Mouse (Mus musculus) thymus, adult 2 months (tissue): ENCODE results near the gene Notch4. TPM values are rescaled to one million over a fixed set of nuclear protein-coding genes. Genes with fewer than 3 reads are reported as not detected.

Experiments
- DNase-seq: peaks from one replicate; pipeline ENCODE4 v3.0.0; 2021
- H3K27ac ChIP-seq: fragments of 200-500 bp; 2 replicates; pipeline ENCODE4 v1.5.1; 2012; ENCODE audit warnings: low read length, control low read depth; ENCODE audit not compliant: control insufficient read depth, insufficient read depth
- H3K27me3 ChIP-seq: fragments of 200-500 bp; 2 replicates; pipeline ENCODE4 v1.6.1; 2012; ENCODE audit warnings: mild to moderate bottlenecking, low read length, moderate library complexity, mixed read lengths; ENCODE audit not compliant: control insufficient read depth, insufficient read depth
- H3K36me3 ChIP-seq: fragments of 200-500 bp; 2 replicates; pipeline ENCODE4 v1.6.1; 2012; ENCODE audit warnings: mild to moderate bottlenecking, low read length, moderate library complexity; ENCODE audit not compliant: control insufficient read depth, insufficient read depth
- H3K4me1 ChIP-seq: fragments of 200-500 bp; replicated peaks from 2 replicates; pipeline ENCODE4 v1.6.1; 2012; ENCODE audit warnings: low read length; ENCODE audit not compliant: control insufficient read depth, insufficient read depth
- H3K4me3 ChIP-seq: fragments of 200-500 bp; 2 replicates; pipeline ENCODE4 v1.5.1; 2012; ENCODE audit warnings: mild to moderate bottlenecking, low read length, control low read depth, moderate library complexity; ENCODE audit not compliant: control insufficient read depth, insufficient read depth
- CTCF ChIP-seq: fragments of 200-500 bp; IDR thresholded peaks from 2 replicates; pipeline ENCODE4 v1.5.1; 2012; ENCODE audit warnings: mild to moderate bottlenecking, control low read depth, low read length, moderate library complexity, borderline replicate concordance; ENCODE audit not compliant: control insufficient read depth, poor library complexity, insufficient read depth; ENCODE audit errors: extremely low read depth
- POLR2A ChIP-seq: fragments of 200-500 bp; IDR thresholded peaks from 2 replicates; pipeline ENCODE4 v1.6.1; 2012; ENCODE audit warnings: mild to moderate bottlenecking, low read length, control low read depth, moderate library complexity; ENCODE audit not compliant: control insufficient read depth, poor library complexity, insufficient read depth; ENCODE audit errors: extremely low read depth
- WGBS: fragments of 180-500 bp; shearing (Covaris S2); methylation state at CpG from one replicate; pipeline ENCODE4 v1.1.7; 2018; 5-methylcytosine and 5-hydroxymethylcytosine counted together
- polyA plus RNA-seq: library from polyadenylated mRNA; depleted of rRNA; stranded (reverse); fragments of >200 nt; gene quantifications from 2 replicates; pipeline ENCODE4 v1.2.3, GENCODE M21; 2012

Gene Notch4
- polyA plus RNA-seq, 1 experiment, result 6.1 TPM

GRCm38 (mm10) chr17:34559895-34560294 lies 4.2 kb upstream of the Notch4 start:
- 58% methylated on average over 15 of the region's 15 CpGs for WGBS
- Histone ChIP-seq H3K27ac (no peak overlapping the region), H3K4me3 (no peak overlapping the region), H3K36me3 (no peaks in the 10 kb centered on the region), H3K4me1 (peaks cover 5% of the 10 kb centered on the region), H3K27me3 (no peaks in the 10 kb centered on the region)
- DNase-seq, result no peak
- TF ChIP-seq POLR2A (no peak), CTCF (no peak)

GRCm38 (mm10) chr17:34560438-34560837 lies 3.6 kb upstream of the Notch4 start:
- no peaks in the 10 kb centered on the region for H3K36me3 ChIP-seq
- peaks cover 5% of the 10 kb centered on the region for H3K4me1 ChIP-seq
- DNase-seq, result no peak
- no peak overlapping the region for H3K27ac ChIP-seq
- 91% methylated on average over 6 of the region's 6 CpGs for WGBS
- TF ChIP-seq CTCF (no peak), POLR2A (no peak)
- H3K4me3 ChIP-seq, result no peak overlapping the region
- no peaks in the 10 kb centered on the region for H3K27me3 ChIP-seq

- H3K27me3 ChIP-seq, result no peaks in the 10 kb centered on the region
- DNase-seq, result no peak
- H3K4me3 ChIP-seq, result no peak overlapping the region
- 10% methylated on average over 8 of the region's 8 CpGs for WGBS
- H3K36me3 ChIP-seq, result no peaks in the 10 kb centered on the region
- H3K4me1 ChIP-seq, result peaks cover 5% of the 10 kb centered on the region
- no peak overlapping the region for H3K27ac ChIP-seq
- no peak for TF ChIP-seq POLR2A
- no peak for TF ChIP-seq CTCF
These were observed 2.9 kb upstream of the Notch4 start for GRCm38 (mm10) chr17:34561200-34561599.

GRCm38 (mm10) chr17:34562595-34562994 lies 1.5 kb upstream of the Notch4 start:
- WGBS, result 93% methylated on average over 3 of the region's 3 CpGs
- Histone ChIP-seq H3K4me1 (peaks cover 5% of the 10 kb centered on the region), H3K4me3 (no peak overlapping the region), H3K36me3 (no peaks in the 10 kb centered on the region), H3K27ac (no peak overlapping the region), H3K27me3 (no peaks in the 10 kb centered on the region)
- TF ChIP-seq CTCF (no peak), POLR2A (no peak)
- DNase-seq, result no peak

- TF ChIP-seq POLR2A (no peak), CTCF (no peak)
- DNase-seq, result no peak
- H3K4me3 ChIP-seq, result no peak overlapping the region
- H3K27ac ChIP-seq, result no peak overlapping the region
- 90% methylated on average over 11 of the region's 11 CpGs for WGBS
- no peaks in the 10 kb centered on the region for H3K36me3 ChIP-seq
- no peaks in the 10 kb centered on the region for H3K27me3 ChIP-seq
- peaks cover 5% of the 10 kb centered on the region for H3K4me1 ChIP-seq
These were observed 714 bp upstream of the Notch4 start for GRCm38 (mm10) chr17:34563354-34563753.

GRCm38 (mm10) chr17:34564796-34565195 lies 728 bp downstream of the Notch4 start:
- TF ChIP-seq CTCF (no peak), POLR2A (no peak)
- peaks cover 5% of the 10 kb centered on the region for H3K4me1 ChIP-seq
- H3K27ac ChIP-seq, result no peak overlapping the region
- no peaks in the 10 kb centered on the region for H3K36me3 ChIP-seq
- WGBS, result 95% methylated on average over 3 of the region's 3 CpGs
- DNase-seq, result no peak
- H3K27me3 ChIP-seq, result no peaks in the 10 kb centered on the region
- H3K4me3 ChIP-seq, result no peak overlapping the region

GRCm38 (mm10) chr17:34567311-34567710 lies 3.2 kb downstream of the Notch4 start:
- WGBS, result 89% methylated on average over 9 of the region's 9 CpGs
- Histone ChIP-seq H3K36me3 (no peaks in the 10 kb centered on the region), H3K4me1 (no peaks in the 10 kb centered on the region), H3K27ac (no peak overlapping the region), H3K4me3 (no peak overlapping the region), H3K27me3 (no peaks in the 10 kb centered on the region)
- DNase-seq, result no peak
- TF ChIP-seq POLR2A (no peak), CTCF (no peak)
